Mouse (Mus musculus) midbrain, postnatal 0 days (tissue): ENCODE measurements around the gene 4930402H24Rik. TPM values are rescaled to one million over a fixed set of nuclear protein-coding genes. Genes with fewer than 3 reads are reported as not detected.
A peak's percentile ranks its signal among the peaks of the same experiment; 100 is the strongest.

Source experiments
- ATAC-seq: fragments of 200-750 bp; cut with Nextera tagmentation; 2 replicates; pipeline ENCODE4 v1.8.0; 2017; ENCODE audit warnings: moderate number of reproducible peaks, mild to moderate bottlenecking, moderate TSS enrichment, moderate library complexity; ENCODE audit not compliant: low FRiP score
- DNase-seq: peaks from one replicate; pipeline ENCODE4 v3.0.0-alpha.2; 2015; ENCODE audit warnings: low spot score
- H3K27ac ChIP-seq: fragments of 300-500 bp; sonication (generic); 2 replicates; pipeline ENCODE4 v1.5.1; 2014; ENCODE audit warnings: low read depth, mild to moderate bottlenecking, low read length, mixed read lengths
- H3K27me3 ChIP-seq: fragments of 300-500 bp; sonication (generic); 2 replicates; pipeline ENCODE4 v1.6.1; 2014; ENCODE audit warnings: low read length, control low read depth, mixed read lengths; ENCODE audit not compliant: insufficient read depth
- H3K36me3 ChIP-seq: fragments of 300-500 bp; sonication (generic); 2 replicates; pipeline ENCODE4 v1.6.1; 2014; ENCODE audit warnings: low read length, control low read depth, mixed read lengths; ENCODE audit not compliant: insufficient read depth
- H3K4me1 ChIP-seq: fragments of 300-500 bp; sonication (generic); 2 replicates; pipeline ENCODE4 v1.6.1; 2014; ENCODE audit warnings: mild to moderate bottlenecking, control low read depth, antibody characterized with exemption, low read length, mixed read lengths; ENCODE audit not compliant: insufficient read depth
- H3K4me2 ChIP-seq: fragments of 300-500 bp; sonication (generic); 2 replicates; pipeline ENCODE4 v1.6.1; 2014; ENCODE audit warnings: low read depth, mild to moderate bottlenecking, low read length, mixed read lengths; ENCODE audit not compliant: poor library complexity, severe bottlenecking
- H3K4me3 ChIP-seq: fragments of 300-500 bp; sonication (generic); 2 replicates; pipeline ENCODE4 v1.5.1; 2014; ENCODE audit warnings: low read depth, mild to moderate bottlenecking, low read length, moderate library complexity
- H3K9ac ChIP-seq: fragments of 300-500 bp; sonication (generic); replicated peaks from 2 replicates; pipeline ENCODE4 v1.6.1; 2014; ENCODE audit warnings: mild to moderate bottlenecking, low read length, moderate library complexity, mixed read lengths; ENCODE audit not compliant: poor library complexity, severe bottlenecking
- H3K9me3 ChIP-seq: fragments of 300-500 bp; sonication (generic); 2 replicates; pipeline ENCODE4 v1.6.1; 2016; ENCODE audit warnings: low read length, control low read depth
- CTCF ChIP-seq: IDR thresholded peaks from 2 replicates; pipeline ENCODE4 v1.5.1; 2016; ENCODE audit warnings: antibody characterized with exemption, mild to moderate bottlenecking
- WGBS: fragments of 180-500 bp; shearing (Covaris S2); extraction: QIAGEN DNeasy Blood & Tissue Kit; methylation state at CpG from one replicate; pipeline ENCODE4 v1.1.7; 2014; 5-methylcytosine and 5-hydroxymethylcytosine counted together
- polyA plus RNA-seq: library from polyadenylated mRNA; unstranded; fragments of >200 nt; fragmentation: Nextera tagmentation; extraction: Ambion mirVana; gene quantifications from 2 replicates; pipeline ENCODE4 v1.2.1, GENCODE M21; 2015
- total RNA-seq: library from RNA; depleted of rRNA; stranded (reverse); fragments of >200 nt; gene quantifications from 2 replicates; pipeline ENCODE4 v1.2.3, GENCODE M21; 2014

4930402H24Rik gene
- total and polyA plus RNA-seq, 2 experiments from 2014 or later = 58.1 to 200 TPM

GRCm38 (mm10) chr2:130681531-130681930, 224.7 kb downstream of the 4930402H24Rik start:
- H3K36me3 ChIP-seq = peaks cover 66% of the 10 kb centered on the region

GRCm38 (mm10) chr2:130679899-130680298, 226.3 kb downstream of the 4930402H24Rik start:
- no peak overlapping the region for H3K27ac ChIP-seq
- DNase-seq = no peak

More at GRCm38 (mm10) chr2:130681531-130681930, 224.7 kb downstream of the 4930402H24Rik start:
- H3K9me3 ChIP-seq = no peaks in the 10 kb centered on the region
- WGBS = 88% methylated on average over 3 of the region's 3 CpGs
- TF ChIP-seq CTCF = no peak
- H3K4me2 ChIP-seq = no peak overlapping the region
- no peak overlapping the region for H3K4me3 ChIP-seq
- no peak overlapping the region for H3K9ac ChIP-seq
- ATAC-seq (no peak), DNase-seq (no peak)
- H3K27me3 ChIP-seq = no peaks in the 10 kb centered on the region
- no peaks in the 10 kb centered on the region for H3K4me1 ChIP-seq
- no peak overlapping the region for H3K27ac ChIP-seq

GRCm38 (mm10) chr2:130679154-130679553, 227.1 kb downstream of the 4930402H24Rik start:
- Histone ChIP-seq H3K4me1 (no peaks in the 10 kb centered on the region), H3K4me2 (no peak overlapping the region), H3K27me3 (no peaks in the 10 kb centered on the region), H3K27ac (no peak overlapping the region), H3K4me3 (no peak overlapping the region), H3K36me3 (peaks cover 76% of the 10 kb centered on the region), H3K9ac (no peak overlapping the region), H3K9me3 (no peaks in the 10 kb centered on the region)
- no peak for DNase-seq
- ATAC-seq = no peak
- WGBS = 94% methylated on average over 12 of the region's 12 CpGs
- no peak for TF ChIP-seq CTCF

More at GRCm38 (mm10) chr2:130679899-130680298, 226.3 kb downstream of the 4930402H24Rik start:
- Histone ChIP-seq H3K36me3 (peaks cover 79% of the 10 kb centered on the region), H3K4me2 (no peak overlapping the region), H3K9me3 (no peaks in the 10 kb centered on the region), H3K4me3 (no peak overlapping the region), H3K9ac (no peak overlapping the region), H3K4me1 (no peaks in the 10 kb centered on the region), H3K27me3 (no peaks in the 10 kb centered on the region)
- WGBS = 92% methylated on average over 6 of the region's 6 CpGs
- TF ChIP-seq CTCF = no peak
- no peak for ATAC-seq

GRCm38 (mm10) chr2:130677211-130677610, 229.0 kb downstream of the 4930402H24Rik start:
- DNase-seq (no peak), ATAC-seq (no peak)
- Histone ChIP-seq H3K4me1 (no peaks in the 10 kb centered on the region), H3K27ac (no peak overlapping the region), H3K9me3 (no peaks in the 10 kb centered on the region), H3K9ac (no peak overlapping the region), H3K36me3 (peaks cover 78% of the 10 kb centered on the region), H3K4me3 (no peak overlapping the region), H3K27me3 (no peaks in the 10 kb centered on the region), H3K4me2 (no peak overlapping the region)
- WGBS = 93% methylated on average over 10 of the region's 10 CpGs
- TF ChIP-seq CTCF = no peak

- no peaks in the 10 kb centered on the region for H3K9me3 ChIP-seq
- TF ChIP-seq CTCF = peak; percentile 79
- H3K27ac ChIP-seq = peak within 1 kb of the TSS; percentile 67
- H3K27me3 ChIP-seq = no peaks in the 10 kb centered on the region
- WGBS = under 1% methylated on average over 31 of the region's 31 CpGs
- peak within 1 kb of the TSS; percentile 85 for H3K4me2 ChIP-seq
- peaks cover 18% of the 10 kb centered on the region; the same call in 1 of the 2 replicates for H3K4me1 ChIP-seq
- H3K9ac ChIP-seq = peak within 1 kb of the TSS; percentile 74
- DNase-seq (peak; percentile 94), ATAC-seq (peak; percentile 72)
- peaks cover 12% of the 10 kb centered on the region for H3K36me3 ChIP-seq
- peak within 1 kb of the TSS; percentile 69 for H3K4me3 ChIP-seq
These were observed 238.6 kb downstream of the 4930402H24Rik start, which contains the start of gene Itpa for GRCm38 (mm10) chr2:130667559-130667958. TSS of gene Itpa (plus strand) at chr2:130667610.

GRCm38 (mm10) chr2:130664102-130664701, 242.0 kb downstream of the 4930402H24Rik start, which contains the start of gene Ddrgk1:
TSS of gene Ddrgk1 (minus strand) at chr2:130664659.
- peak; percentile 56 for TF ChIP-seq CTCF
- Histone ChIP-seq H3K27me3 (no peaks in the 10 kb centered on the region), H3K4me2 (peak within 1 kb of the TSS; percentile 60), H3K36me3 (peaks cover 23% of the 10 kb centered on the region), H3K9me3 (no peaks in the 10 kb centered on the region), H3K9ac (peak within 1 kb of the TSS; percentile 70), H3K4me3 (peak within 1 kb of the TSS; percentile 43), H3K4me1 (peaks cover 14% of the 10 kb centered on the region; the same call in 1 of the 2 replicates), H3K27ac (peak within 1 kb of the TSS; percentile 98)
- DNase-seq (peak; percentile 98), ATAC-seq (peak; percentile 96)
- WGBS = under 1% methylated on average over 35 of the region's 40 CpGs
